Mouse (Mus musculus) midbrain, embryonic 15.5 days (tissue): ENCODE data around the gene Adrb1. TPM values are rescaled to one million over a fixed set of nuclear protein-coding genes. Genes with fewer than 3 reads are reported as not detected.

ENCODE experiments used
- ATAC-seq: fragments of 200-750 bp; cut with Nextera tagmentation; replicated peaks from 2 replicates; pipeline ENCODE4 v1.8.0; 2017; ENCODE audit warnings: moderate TSS enrichment
- H3K27ac ChIP-seq: fragments of 300-500 bp; sonication (generic); 2 replicates; pipeline ENCODE4 v1.5.1; 2015; ENCODE audit warnings: mild to moderate bottlenecking, inconsistent platforms
- H3K27me3 ChIP-seq: fragments of 300-500 bp; sonication (generic); replicated peaks from 2 replicates; pipeline ENCODE4 v1.6.1; 2015; ENCODE audit warnings: inconsistent platforms
- H3K36me3 ChIP-seq: fragments of 300-500 bp; sonication (generic); replicated peaks from 2 replicates; pipeline ENCODE4 v1.6.1; 2015; ENCODE audit warnings: inconsistent platforms
- H3K4me1 ChIP-seq: fragments of 300-500 bp; sonication (generic); 2 replicates; pipeline ENCODE4 v1.6.1; 2015; ENCODE audit warnings: inconsistent platforms
- H3K4me2 ChIP-seq: fragments of 300-500 bp; sonication (generic); 2 replicates; pipeline ENCODE4 v1.6.1; 2015; ENCODE audit warnings: inconsistent platforms, mild to moderate bottlenecking, moderate library complexity
- H3K4me3 ChIP-seq: fragments of 300-500 bp; sonication (generic); 2 replicates; pipeline ENCODE4 v1.5.1; 2015; ENCODE audit warnings: mild to moderate bottlenecking, inconsistent platforms
- H3K9ac ChIP-seq: fragments of 300-500 bp; sonication (generic); 2 replicates; pipeline ENCODE4 v1.6.1; 2015; ENCODE audit warnings: mild to moderate bottlenecking, inconsistent platforms
- H3K9me3 ChIP-seq: fragments of 300-500 bp; sonication (generic); 2 replicates; pipeline ENCODE4 v1.6.1; 2016; ENCODE audit warnings: inconsistent platforms
- WGBS: fragments of 180-500 bp; shearing (Covaris S2); methylation state at CpG from one replicate; pipeline ENCODE4 v1.1.7; 2015; ENCODE audit warnings: mixed read lengths; 5-methylcytosine and 5-hydroxymethylcytosine counted together
- polyA plus RNA-seq: library from polyadenylated mRNA; unstranded; fragments of >200 nt; fragmentation: Nextera tagmentation; extraction: Ambion mirVana; gene quantifications from 2 replicates; pipeline ENCODE4 v1.2.1, GENCODE M21; 2015

The Adrb1 gene
- polyA plus RNA-seq, 1 experiment from 2014 or later: 1.3 TPM

DNA sequence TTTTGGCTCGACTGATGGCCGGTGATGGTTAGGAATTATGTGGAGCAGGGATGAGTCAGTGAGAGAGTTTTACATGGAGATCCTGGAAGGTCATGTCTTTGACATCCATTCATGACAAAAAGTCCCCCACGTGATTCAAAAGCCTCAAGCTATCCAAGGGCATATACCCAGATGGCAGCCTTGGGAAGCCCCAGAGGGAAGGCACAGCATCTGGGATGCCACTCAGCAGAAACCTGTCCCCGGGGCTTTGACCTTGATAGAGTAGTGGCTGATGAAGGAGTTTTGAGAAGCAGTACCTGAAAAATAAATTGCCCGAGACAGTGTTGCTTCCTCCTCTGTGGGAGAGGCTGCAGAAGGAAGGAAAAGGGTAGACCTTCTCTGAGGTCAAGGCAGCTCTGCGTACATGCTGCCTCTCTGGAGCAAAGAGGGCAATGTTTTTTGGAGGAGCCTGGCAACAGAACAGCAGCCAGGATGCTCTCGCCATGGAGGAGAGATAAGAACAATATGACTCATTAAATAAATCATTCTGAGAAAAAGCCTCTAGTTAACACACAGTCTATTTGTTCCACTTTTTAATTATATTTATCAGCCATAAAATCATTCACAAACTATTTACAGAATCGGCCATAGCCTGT, 38.4 kb downstream of the Adrb1 start:
- no peak for ATAC-seq
- Histone ChIP-seq H3K9me3 (no peaks in the 10 kb centered on the region), H3K4me1 (no peaks in the 10 kb centered on the region), H3K9ac (no peak overlapping the region), H3K27ac (no peak overlapping the region), H3K27me3 (no peaks in the 10 kb centered on the region), H3K4me2 (no peak overlapping the region), H3K36me3 (no peaks in the 10 kb centered on the region), H3K4me3 (no peak overlapping the region)
- WGBS: 88% methylated on average over 8 of the region's 8 CpGs

DNA sequence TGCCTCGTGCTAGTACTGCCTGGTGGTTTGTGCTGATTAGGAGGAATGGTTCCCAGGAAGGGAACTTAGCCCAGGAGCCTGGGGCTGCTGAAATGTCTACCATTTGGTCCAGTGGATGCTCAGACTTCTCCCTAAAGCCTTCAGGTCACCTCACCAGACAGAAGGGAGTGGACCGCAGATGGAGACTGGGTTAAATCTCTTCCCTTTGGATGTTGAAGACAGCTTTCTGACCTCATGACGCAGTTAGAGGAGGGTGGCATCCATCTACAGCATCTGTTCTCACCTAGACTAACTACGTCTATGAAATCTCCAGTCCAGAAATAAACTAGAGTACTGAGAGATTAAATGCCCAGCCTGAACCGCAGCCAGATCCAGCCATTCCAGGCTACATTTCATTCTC, 39.1 kb downstream of the Adrb1 start:
- Histone ChIP-seq H3K27me3 (no peaks in the 10 kb centered on the region), H3K4me2 (no peak overlapping the region), H3K4me3 (no peak overlapping the region), H3K27ac (no peak overlapping the region), H3K9me3 (no peaks in the 10 kb centered on the region), H3K9ac (no peak overlapping the region), H3K4me1 (no peaks in the 10 kb centered on the region), H3K36me3 (no peaks in the 10 kb centered on the region)
- WGBS: 91% methylated on average over 5 of the region's 5 CpGs
- ATAC-seq: no peak

- no peak overlapping the region for H3K4me2 ChIP-seq
- H3K9ac ChIP-seq: no peak overlapping the region
- no peak for ATAC-seq
- H3K27me3 ChIP-seq: no peaks in the 10 kb centered on the region
- H3K4me3 ChIP-seq: no peak overlapping the region
- no peaks in the 10 kb centered on the region for H3K4me1 ChIP-seq
- 83% methylated on average over 2 of the region's 2 CpGs for WGBS
- no peaks in the 10 kb centered on the region for H3K9me3 ChIP-seq
- H3K27ac ChIP-seq: no peak overlapping the region
- H3K36me3 ChIP-seq: no peaks in the 10 kb centered on the region
Observed at GRCm38 (mm10) chr19:56761727-56762126, 39.7 kb downstream of the Adrb1 start.

DNA sequence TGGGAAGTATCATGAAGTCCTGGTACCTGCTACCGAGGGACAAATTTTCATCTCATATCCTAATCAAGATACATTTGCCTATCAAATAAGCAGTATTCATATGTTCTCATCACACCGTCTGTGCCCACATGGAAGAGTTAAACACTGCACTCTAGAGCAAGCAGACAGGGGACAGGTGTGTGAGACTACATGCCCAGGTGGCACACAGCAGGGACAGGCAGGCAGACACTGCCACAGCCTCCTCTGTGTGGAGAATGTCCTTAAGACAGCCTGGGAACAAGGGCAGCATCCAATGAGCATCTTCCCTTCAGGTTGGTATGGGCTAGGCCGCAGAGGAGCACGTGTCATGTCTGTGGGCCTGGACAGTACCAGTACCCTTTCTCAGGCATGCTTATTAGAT, 40.7 kb downstream of the Adrb1 start:
- Histone ChIP-seq H3K4me2 (no peak overlapping the region), H3K4me3 (no peak overlapping the region), H3K4me1 (no peaks in the 10 kb centered on the region), H3K27ac (no peak overlapping the region), H3K9ac (no peak overlapping the region), H3K27me3 (no peaks in the 10 kb centered on the region), H3K36me3 (no peaks in the 10 kb centered on the region), H3K9me3 (no peaks in the 10 kb centered on the region)
- ATAC-seq: no peak
- WGBS: 96% methylated on average over 4 of the region's 4 CpGs

DNA sequence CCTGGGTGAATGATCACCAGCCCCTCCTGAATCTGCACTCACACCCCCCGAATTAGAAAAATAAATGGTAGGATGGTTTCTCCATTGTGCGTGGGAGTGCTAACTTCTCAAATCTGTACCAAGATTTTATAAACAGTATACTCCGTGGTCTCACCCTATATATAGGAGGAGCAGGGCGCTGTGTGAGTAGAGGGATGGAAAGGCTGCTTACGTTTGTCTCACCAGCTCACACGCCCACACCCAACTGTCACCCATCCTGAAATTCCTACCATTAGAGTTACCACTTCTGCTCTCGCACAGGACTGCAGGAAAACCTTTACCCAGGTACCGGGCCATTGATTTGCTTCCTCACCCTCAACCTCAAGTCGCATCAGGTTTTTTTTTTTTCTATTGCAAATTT, 47.0 kb downstream of the Adrb1 start:
- H3K4me1 ChIP-seq: no peaks in the 10 kb centered on the region
- no peaks in the 10 kb centered on the region for H3K9me3 ChIP-seq
- H3K27ac ChIP-seq: no peak overlapping the region
- peaks cover 4% of the 10 kb centered on the region; the same call in 1 of the 2 replicates for H3K27me3 ChIP-seq
- no peak for ATAC-seq
- H3K9ac ChIP-seq: no peak overlapping the region
- no peaks in the 10 kb centered on the region for H3K36me3 ChIP-seq
- 95% methylated on average over 9 of the region's 9 CpGs for WGBS
- H3K4me3 ChIP-seq: no peak overlapping the region
- no peak overlapping the region for H3K4me2 ChIP-seq

DNA sequence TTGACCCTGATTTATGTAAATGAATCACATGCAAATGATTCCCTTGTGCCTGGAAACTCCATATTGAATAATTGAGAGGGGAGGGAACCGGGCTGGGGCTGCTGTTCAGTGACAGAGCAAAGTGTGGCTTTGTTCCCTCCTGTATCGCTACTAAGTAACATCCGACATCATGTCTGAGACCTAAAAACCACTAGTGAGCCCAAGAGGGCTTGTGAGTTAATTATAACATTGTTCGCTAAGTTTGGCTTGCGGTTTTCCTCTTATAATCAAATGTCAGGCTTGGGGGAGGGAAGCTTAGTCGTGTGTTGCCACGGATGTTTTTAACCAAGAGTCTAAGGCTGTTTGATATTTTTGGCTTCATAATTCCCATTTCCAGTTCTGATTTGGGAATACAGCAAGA, 50.2 kb downstream of the Adrb1 start:
- H3K36me3 ChIP-seq: no peaks in the 10 kb centered on the region
- no peak overlapping the region for H3K4me2 ChIP-seq
- H3K27ac ChIP-seq: no peak overlapping the region
- no peak for ATAC-seq
- H3K9me3 ChIP-seq: no peaks in the 10 kb centered on the region
- no peak overlapping the region for H3K4me3 ChIP-seq
- WGBS: 77% methylated on average over 7 of the region's 7 CpGs
- H3K27me3 ChIP-seq: peaks cover 24% of the 10 kb centered on the region
- H3K9ac ChIP-seq: no peak overlapping the region
- peaks cover 11% of the 10 kb centered on the region for H3K4me1 ChIP-seq

GRCm38 (mm10) chr19:56773393-56773971, 51.5 kb downstream of the Adrb1 start:
- Histone ChIP-seq H3K27ac (no peak overlapping the region), H3K4me3 (no peak overlapping the region), H3K9ac (no peak overlapping the region), H3K4me1 (peaks cover 11% of the 10 kb centered on the region), H3K4me2 (no peak overlapping the region), H3K27me3 (peaks cover 31% of the 10 kb centered on the region), H3K9me3 (no peaks in the 10 kb centered on the region), H3K36me3 (no peaks in the 10 kb centered on the region)
- WGBS: 15% methylated on average over 10 of the region's 10 CpGs
- ATAC-seq: no peak

DNA sequence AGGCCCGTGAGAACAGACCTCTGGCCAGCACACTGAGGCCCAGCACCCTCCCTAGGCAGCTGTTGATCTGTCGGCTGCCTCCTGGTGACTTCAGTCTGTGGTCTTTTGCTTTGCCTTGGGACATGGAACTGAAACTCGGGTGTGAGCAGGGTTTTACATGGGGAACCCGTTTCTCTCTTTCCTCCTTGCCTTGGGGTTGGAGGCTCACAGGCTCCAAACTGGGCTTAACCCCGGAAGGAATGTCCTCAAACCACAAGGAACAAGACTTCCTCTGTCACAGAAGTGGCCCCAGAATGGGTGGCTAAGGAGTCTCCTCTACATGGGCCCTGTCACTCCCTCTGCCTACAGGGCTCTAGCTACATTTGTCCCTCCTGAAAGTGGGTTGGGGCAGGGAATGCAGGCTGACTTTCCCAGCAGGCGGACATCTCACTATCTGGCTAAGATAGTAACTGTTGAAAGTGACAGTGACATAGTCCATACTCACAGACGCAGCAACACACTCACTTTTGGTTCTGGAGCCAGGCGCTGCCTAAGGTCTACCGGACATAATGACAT, 52.5 kb downstream of the Adrb1 start:
- Histone ChIP-seq H3K4me2 (no peak overlapping the region), H3K4me1 (peaks cover 11% of the 10 kb centered on the region), H3K4me3 (no peak overlapping the region), H3K27me3 (peaks cover 31% of the 10 kb centered on the region), H3K27ac (no peak overlapping the region), H3K9ac (no peak overlapping the region), H3K36me3 (no peaks in the 10 kb centered on the region), H3K9me3 (no peaks in the 10 kb centered on the region)
- ATAC-seq: no peak
- WGBS: 69% methylated on average over 9 of the region's 9 CpGs

- H3K9ac ChIP-seq: 0 out of 2 replicates have a peak overlapping the region, but pooled peaks have one; percentile 5
- peaks cover 11% of the 10 kb centered on the region for H3K4me1 ChIP-seq
- H3K27ac ChIP-seq: no peak overlapping the region
- no peak for ATAC-seq
- H3K36me3 ChIP-seq: no peaks in the 10 kb centered on the region
- H3K9me3 ChIP-seq: no peaks in the 10 kb centered on the region
- peak overlapping the region; percentile 46 for H3K4me2 ChIP-seq
- 39% methylated on average over 24 of the region's 24 CpGs for WGBS
- peaks cover 31% of the 10 kb centered on the region for H3K27me3 ChIP-seq
- peak overlapping the region; percentile 10 for H3K4me3 ChIP-seq
Observed at GRCm38 (mm10) chr19:56774971-56775892, 53.2 kb downstream of the Adrb1 start.

GRCm38 (mm10) chr19:56775893-56776718, 54.1 kb downstream of the Adrb1 start:
- peak overlapping the region; percentile 10 for H3K4me3 ChIP-seq
- WGBS: 10% methylated on average over 18 of the region's 18 CpGs
- no peaks in the 10 kb centered on the region for H3K9me3 ChIP-seq
- peak overlapping the region; percentile 46 for H3K4me2 ChIP-seq
- H3K27ac ChIP-seq: no peak overlapping the region
- H3K36me3 ChIP-seq: no peaks in the 10 kb centered on the region
- no peak; the same call in 1 of the 2 replicates for ATAC-seq
- H3K27me3 ChIP-seq: peaks cover 31% of the 10 kb centered on the region
- peaks cover 11% of the 10 kb centered on the region for H3K4me1 ChIP-seq
- 0 out of 2 replicates have a peak overlapping the region, but pooled peaks have one; percentile 5 for H3K9ac ChIP-seq

DNA sequence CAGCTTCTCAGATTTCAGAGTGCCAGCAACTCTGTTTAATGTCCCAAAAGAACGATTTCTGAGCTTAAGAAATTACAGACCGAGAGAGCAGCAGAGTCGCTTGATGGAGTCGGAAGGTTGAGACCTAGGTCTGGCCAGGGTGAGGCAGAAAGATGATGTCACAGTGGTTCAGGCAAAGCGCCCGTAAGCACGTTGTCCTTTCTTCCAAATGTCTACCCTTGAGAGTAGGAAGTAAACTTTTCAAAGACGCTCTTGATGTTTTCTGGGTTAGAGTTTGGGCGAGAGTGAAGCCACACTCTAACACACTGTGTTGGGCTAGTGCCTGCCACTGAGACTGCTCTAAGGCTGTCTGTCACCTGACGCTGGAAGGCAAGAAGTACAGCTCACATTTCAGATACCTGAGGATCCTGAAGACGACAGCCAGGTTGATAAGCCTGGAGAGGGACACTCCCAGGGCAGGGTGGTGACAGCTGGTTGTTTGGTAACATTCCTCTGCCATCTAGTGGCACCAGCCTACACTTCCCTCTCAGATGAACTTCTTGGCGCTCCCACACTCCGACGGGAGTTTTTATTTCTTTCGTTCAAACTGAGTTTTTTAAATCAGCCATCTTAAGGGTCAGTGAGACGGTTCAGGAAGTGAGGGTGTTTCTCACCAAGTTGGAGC, 54.9 kb downstream of the Adrb1 start:
- Histone ChIP-seq H3K9ac (no peak overlapping the region), H3K27me3 (peaks cover 31% of the 10 kb centered on the region), H3K4me2 (no peak overlapping the region), H3K9me3 (no peaks in the 10 kb centered on the region), H3K27ac (no peak overlapping the region), H3K36me3 (no peaks in the 10 kb centered on the region), H3K4me1 (peaks cover 11% of the 10 kb centered on the region), H3K4me3 (no peak overlapping the region)
- WGBS: 46% methylated on average over 16 of the region's 16 CpGs
- ATAC-seq: peak; percentile 54; the same call in 1 of the 2 replicates
